Mouse (Mus musculus) heart, adult 2 months (tissue): Measurements from ENCODE around the gene Sirt3.

ENCODE experiments used
- CTCF ChIP-seq: fragments of 200-600 bp; IDR thresholded peaks from 2 replicates; pipeline ENCODE4 v1.8.1; 2022; ENCODE audit warnings: antibody characterized with exemption, mild to moderate bottlenecking, moderate library complexity
- EP300 ChIP-seq: fragments of 200-500 bp; IDR thresholded peaks from 2 replicates; pipeline ENCODE4 v1.6.1; 2011; ENCODE audit warnings: low read depth, low read length, control low read depth; ENCODE audit not compliant: insufficient read depth
- POLR2A ChIP-seq: fragments of 200-500 bp; IDR thresholded peaks from 2 replicates; pipeline ENCODE4 v1.6.1; 2011; ENCODE audit warnings: mild to moderate bottlenecking, low read depth, low read length, control low read depth; ENCODE audit not compliant: insufficient read depth

DNA sequence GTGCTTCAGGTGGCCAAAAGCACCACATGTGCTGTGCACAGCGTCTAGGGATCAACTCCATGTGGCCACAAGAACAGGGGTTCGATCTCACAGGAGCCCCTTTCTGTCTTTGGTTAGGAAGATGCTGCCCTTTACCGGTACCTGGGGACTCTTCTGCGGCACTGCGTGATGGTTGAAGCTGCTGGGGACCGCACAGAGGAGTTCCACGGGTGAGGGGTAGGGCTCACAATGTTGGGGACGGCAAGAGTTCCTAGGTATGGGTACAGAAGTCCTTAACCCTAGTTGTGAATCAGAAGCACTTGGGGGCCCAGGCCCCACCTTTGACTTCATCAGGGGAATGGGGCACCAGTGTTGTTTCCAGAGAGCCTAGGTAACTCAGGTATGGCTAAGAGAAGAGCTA is 23.4 kb downstream of the Sirt3 start:
- TF ChIP-seq CTCF (no peak), EP300 (no peak), POLR2A (no peak)
